Mouse (Mus musculus): Measurements from ENCODE around the gene Rimkla. TPM values are rescaled to one million over a fixed set of nuclear protein-coding genes. Genes with fewer than 3 reads are reported as not detected.
"Not testable (repeated sequence)": the region's sequence is repeated elsewhere in the genome, so short reads cannot be mapped to it uniquely, and the experiment has no call there.

Rimkla gene
- polyA plus RNA-seq (2012; ENCODE audit: insufficient read depth, insufficient read length, missing spikeins) = not detected in 2 replicates

- TF ChIP-seq CTCF (IDR thresholded peaks at IDR 0.05; ENCODE audit: low read depth, low read length) (no peak), POLR2A (IDR thresholded peaks at IDR 0.05; ENCODE audit: borderline replicate concordance, low read depth, low read length) (no peak)
- Histone ChIP-seq H3K4me3 (ENCODE audit: insufficient read depth, low read length) (peak within 1 kb of the TSS; percentile 64), H3K4me1 (ENCODE audit: control insufficient read depth, insufficient read depth, low read length) (no peaks in the 10 kb centered on the region; the same call in 1 of the 2 replicates), H3K27ac (ENCODE audit: insufficient read depth, low read depth, low read length) (no peak within 1 kb of the TSS)
Observed at GRCm38 (mm10) chr4:119492291-119492932, at the start of gene Rimkla. TSS of gene Rimkla (minus strand) at chr4:119492628.

DNA sequence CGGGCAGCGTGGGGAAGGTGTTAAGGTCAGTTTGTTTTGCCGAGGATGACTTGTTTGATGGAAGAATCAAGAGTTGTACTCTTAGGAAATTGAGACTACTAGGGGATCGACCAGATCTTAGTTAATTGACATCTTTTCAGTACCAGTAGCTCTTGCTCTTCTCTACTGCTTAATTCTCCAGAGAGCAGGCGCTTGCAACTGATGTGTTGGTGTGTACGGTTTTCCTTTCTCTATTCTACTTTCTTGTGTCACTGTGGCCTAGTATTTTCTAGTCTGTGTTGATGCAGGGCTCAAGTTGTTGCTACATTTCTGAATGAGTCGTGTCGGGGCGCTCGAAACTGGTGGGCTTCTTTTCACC, 48.1 kb upstream of the Rimkla start:
- peak overlapping the region; percentile 98 for H3K4me3 ChIP-seq (ENCODE audit: insufficient read depth, low read length)
- peaks cover 27% of the 10 kb centered on the region for H3K4me1 ChIP-seq (ENCODE audit: control insufficient read depth, insufficient read depth, low read length)
- H3K27ac ChIP-seq (ENCODE audit: insufficient read depth, low read depth, low read length) = peak overlapping the region; percentile 78
- TF ChIP-seq CTCF (IDR thresholded peaks at IDR 0.05; ENCODE audit: low read depth, low read length) (no peak), POLR2A (IDR thresholded peaks at IDR 0.05; ENCODE audit: borderline replicate concordance, low read depth, low read length) (no peak)

DNA sequence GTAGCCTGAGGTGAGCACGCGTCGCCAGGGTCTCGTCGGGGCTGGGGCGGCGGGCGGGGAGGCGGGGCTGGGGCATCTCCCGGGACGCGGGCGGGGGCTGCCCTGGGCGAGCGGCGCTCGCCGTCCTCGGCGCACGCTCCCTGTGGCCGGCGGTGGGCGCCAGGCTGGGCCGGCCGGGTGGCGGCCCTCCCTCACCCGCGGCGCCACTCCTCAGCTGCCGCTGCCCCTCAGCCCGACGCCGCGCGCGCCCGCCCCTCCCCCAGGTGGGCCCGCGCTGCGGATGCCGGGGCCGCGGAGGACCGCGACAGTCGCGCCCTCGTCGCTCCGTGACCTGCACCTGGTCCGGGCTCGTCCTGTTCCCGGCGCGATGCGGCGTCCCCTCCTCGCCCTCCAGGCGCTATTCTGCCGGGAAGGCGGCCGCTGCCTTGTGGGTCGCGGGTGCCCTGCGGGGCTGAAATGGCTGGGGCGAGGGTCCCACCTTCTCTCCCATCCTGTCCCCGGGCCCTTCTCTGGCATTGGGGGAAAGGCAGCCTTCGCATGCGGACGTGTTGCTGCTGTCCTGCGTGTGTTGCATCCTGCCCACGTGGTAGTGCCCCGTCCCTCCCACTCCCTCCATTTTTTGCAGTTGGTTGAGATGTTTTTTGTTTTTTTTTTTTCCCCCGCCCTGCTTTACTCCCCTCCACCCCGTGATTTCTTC, 47.6 kb upstream of the Rimkla start:
- no peak for TF ChIP-seq CTCF (IDR thresholded peaks at IDR 0.05; ENCODE audit: low read depth, low read length)
- no peak for TF ChIP-seq POLR2A (IDR thresholded peaks at IDR 0.05; ENCODE audit: borderline replicate concordance, low read depth, low read length)
- H3K4me1 ChIP-seq (ENCODE audit: control insufficient read depth, insufficient read depth, low read length) = peaks cover 24% of the 10 kb centered on the region
- H3K27ac ChIP-seq (ENCODE audit: insufficient read depth, low read depth, low read length) = peak overlapping the region; percentile 78
- H3K4me3 ChIP-seq (ENCODE audit: insufficient read depth, low read length) = peak overlapping the region; percentile 98

- H3K27ac ChIP-seq (ENCODE audit: insufficient read depth, low read depth, low read length) = peak within 1 kb of the TSS; percentile 97
- peak within 1 kb of the TSS; percentile 98 for H3K4me3 ChIP-seq (ENCODE audit: insufficient read depth, low read length)
- TF ChIP-seq POLR2A (IDR thresholded peaks at IDR 0.05; ENCODE audit: borderline replicate concordance, low read depth, low read length) (no peak), CTCF (IDR thresholded peaks at IDR 0.05; ENCODE audit: low read depth, low read length) (no peak)
- peaks cover 22% of the 10 kb centered on the region for H3K4me1 ChIP-seq (ENCODE audit: control insufficient read depth, insufficient read depth, low read length)
Observed at GRCm38 (mm10) chr4:119539031-119539824, 46.8 kb upstream of the Rimkla start, which contains the start of gene Frg2f1. TSS of gene Frg2f1 (minus strand) at chr4:119539529.

DNA sequence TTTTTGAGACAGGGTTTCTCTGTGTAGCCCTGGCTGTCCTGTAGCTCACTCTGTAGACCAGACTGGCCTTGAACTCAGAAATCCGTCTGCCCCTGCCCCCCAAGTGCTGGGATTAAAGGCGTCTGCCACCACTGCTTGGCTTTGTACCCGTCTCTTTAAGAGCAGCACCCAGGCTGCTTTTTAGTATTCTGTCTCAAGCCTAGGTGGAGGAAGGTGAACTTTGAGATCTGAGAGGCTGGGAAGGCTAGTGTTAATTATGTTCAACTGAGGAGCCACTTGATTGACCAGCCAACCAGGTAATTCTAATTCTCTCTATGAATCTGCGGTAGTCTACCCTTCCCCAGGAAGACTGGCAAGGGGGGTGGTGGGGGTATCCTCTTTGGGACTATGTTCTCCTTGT, 45.0 kb upstream of the Rimkla start:
- Histone ChIP-seq H3K4me1 (ENCODE audit: control insufficient read depth, insufficient read depth, low read length) (peaks cover 19% of the 10 kb centered on the region), H3K27ac (ENCODE audit: insufficient read depth, low read depth, low read length) (no peak overlapping the region), H3K4me3 (ENCODE audit: insufficient read depth, low read length) (no peak overlapping the region)
- no peak for TF ChIP-seq CTCF (IDR thresholded peaks at IDR 0.05; ENCODE audit: low read depth, low read length)
- TF ChIP-seq POLR2A (IDR thresholded peaks at IDR 0.05; ENCODE audit: borderline replicate concordance, low read depth, low read length) = no peak

DNA sequence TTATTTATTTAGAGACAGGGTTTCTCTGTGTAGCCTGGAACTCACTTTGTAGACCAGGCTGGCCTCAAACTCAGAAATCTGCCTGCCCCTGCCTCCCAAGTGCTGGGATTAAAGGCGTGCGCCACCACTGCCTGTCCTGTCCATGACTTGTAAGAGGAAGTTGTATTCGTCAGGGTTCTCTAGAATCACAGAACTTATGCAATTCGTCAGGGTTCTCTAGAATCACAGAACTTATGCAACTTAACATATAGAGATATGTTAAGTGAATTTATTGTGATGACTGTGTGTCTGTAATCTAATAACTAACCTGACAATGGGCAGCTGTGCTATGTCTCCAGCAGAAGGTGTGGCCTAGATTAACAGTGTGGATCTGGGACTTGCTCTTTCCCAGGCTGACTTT, 44.2 kb upstream of the Rimkla start, which contains the start of gene Foxj3:
Gene Foxj3, plus strand, starts transcription at position 390 of the 400 bp plus-strand sequence.
- H3K27ac ChIP-seq (ENCODE audit: insufficient read depth, low read depth, low read length); H3K4me3 ChIP-seq (ENCODE audit: insufficient read depth, low read length): not testable (repeated sequence)
- H3K4me1 ChIP-seq (ENCODE audit: control insufficient read depth, insufficient read depth, low read length) = peaks cover 16% of the 10 kb centered on the region

DNA sequence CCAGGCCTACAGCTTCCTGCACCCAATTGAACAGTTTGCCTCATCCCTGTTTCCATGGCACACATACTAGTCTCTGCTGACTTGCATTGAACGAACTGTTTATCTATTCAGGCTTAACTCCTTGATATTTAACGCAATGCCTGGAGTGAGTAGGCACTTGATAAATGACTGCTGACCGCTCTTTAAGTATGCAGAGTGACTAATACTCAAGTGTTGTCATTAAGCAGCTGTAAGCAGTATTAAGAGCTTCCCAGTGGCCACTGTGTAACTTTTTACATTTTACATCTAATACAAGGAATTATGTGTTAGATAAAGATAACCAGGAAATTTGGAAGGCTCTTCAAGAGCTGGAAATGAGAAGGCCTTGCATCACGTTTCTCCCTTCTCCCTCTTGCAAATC, 42.7 kb upstream of the Rimkla start:
- no peak for TF ChIP-seq CTCF (IDR thresholded peaks at IDR 0.05; ENCODE audit: low read depth, low read length)
- no peak for TF ChIP-seq POLR2A (IDR thresholded peaks at IDR 0.05; ENCODE audit: borderline replicate concordance, low read depth, low read length)
- no peak overlapping the region for H3K27ac ChIP-seq (ENCODE audit: insufficient read depth, low read depth, low read length)
- peaks cover 12% of the 10 kb centered on the region for H3K4me1 ChIP-seq (ENCODE audit: control insufficient read depth, insufficient read depth, low read length)
- no peak overlapping the region for H3K4me3 ChIP-seq (ENCODE audit: insufficient read depth, low read length)

GRCm38 (mm10) chr4:119531813-119532212, 39.4 kb upstream of the Rimkla start:
- peaks cover 1% of the 10 kb centered on the region for H3K4me1 ChIP-seq (ENCODE audit: control insufficient read depth, insufficient read depth, low read length)
- no peak overlapping the region for H3K4me3 ChIP-seq (ENCODE audit: insufficient read depth, low read length)
- TF ChIP-seq CTCF (IDR thresholded peaks at IDR 0.05; ENCODE audit: low read depth, low read length) = no peak
- TF ChIP-seq POLR2A (IDR thresholded peaks at IDR 0.05; ENCODE audit: borderline replicate concordance, low read depth, low read length) = no peak
- no peak overlapping the region for H3K27ac ChIP-seq (ENCODE audit: insufficient read depth, low read depth, low read length)

- TF ChIP-seq CTCF (IDR thresholded peaks at IDR 0.05; ENCODE audit: low read depth, low read length) (no peak), POLR2A (IDR thresholded peaks at IDR 0.05; ENCODE audit: borderline replicate concordance, low read depth, low read length) (no peak)
- H3K27ac ChIP-seq (ENCODE audit: insufficient read depth, low read depth, low read length) = no peak overlapping the region
Observed at GRCm38 (mm10) chr4:119526329-119526845, 34.0 kb upstream of the Rimkla start.

More at GRCm38 (mm10) chr4:119526329-119526845, 34.0 kb upstream of the Rimkla start:
- no peak overlapping the region for H3K4me3 ChIP-seq (ENCODE audit: insufficient read depth, low read length)
- no peaks in the 10 kb centered on the region for H3K4me1 ChIP-seq (ENCODE audit: control insufficient read depth, insufficient read depth, low read length)
